Mouse (Mus musculus) 3T3-L1 (cell line): Measurements from ENCODE around the gene Sntb2.
"Not testable (repeated sequence)": the region's sequence is repeated elsewhere in the genome, so short reads cannot be mapped to it uniquely, and the experiment has no call there.

Experiments used
- DNase-seq: peaks from one replicate; pipeline ENCODE4 v3.0.0-alpha.2; 2015; ENCODE audit warnings: low read depth, low spot score

Sntb2 gene

GRCm38 (mm10) chr8:106969964-106970363 is 34.4 kb downstream of the Sntb2 start:
- peak; percentile 67 for DNase-seq

GRCm38 (mm10) chr8:106971916-106972315 is 36.4 kb downstream of the Sntb2 start:
- DNase-seq: peak; percentile 61

GRCm38 (mm10) chr8:106972538-106973264 is 37.2 kb downstream of the Sntb2 start:
- DNase-seq: peak; percentile 92

- not testable (repeated sequence) for DNase-seq
Observed at GRCm38 (mm10) chr8:106973526-106973925, 38.0 kb downstream of the Sntb2 start.

- DNase-seq: no peak
Observed at GRCm38 (mm10) chr8:106974754-106975153, 39.2 kb downstream of the Sntb2 start.

GRCm38 (mm10) chr8:106975764-106976163 is 40.2 kb downstream of the Sntb2 start:
- DNase-seq: peak; percentile 53

GRCm38 (mm10) chr8:106976436-106976835 is 40.9 kb downstream of the Sntb2 start:
- DNase-seq: no peak

GRCm38 (mm10) chr8:106978755-106979251 is 43.3 kb downstream of the Sntb2 start:
- peak; percentile 97 for DNase-seq

GRCm38 (mm10) chr8:106985404-106985821 is 49.9 kb downstream of the Sntb2 start:
- no peak for DNase-seq

GRCm38 (mm10) chr8:106985951-106986350 is 50.4 kb downstream of the Sntb2 start:
- peak; percentile 29 for DNase-seq

- DNase-seq: no peak
Observed at GRCm38 (mm10) chr8:106987557-106987956, 52.0 kb downstream of the Sntb2 start.

- no peak for DNase-seq
Observed at GRCm38 (mm10) chr8:106991393-106991792, 55.8 kb downstream of the Sntb2 start.

GRCm38 (mm10) chr8:106996339-106996738 is 60.8 kb downstream of the Sntb2 start:
- DNase-seq: peak; percentile 39

- DNase-seq: no peak
Observed at GRCm38 (mm10) chr8:106997416-106997815, 61.9 kb downstream of the Sntb2 start.

GRCm38 (mm10) chr8:106999068-106999467 is 63.5 kb downstream of the Sntb2 start:
- peak; percentile 73 for DNase-seq

- peak; percentile 95 for DNase-seq
Observed at GRCm38 (mm10) chr8:107002532-107002931, 67.0 kb downstream of the Sntb2 start.

GRCm38 (mm10) chr8:107007795-107008194 is 72.2 kb downstream of the Sntb2 start:
- DNase-seq: no peak

- DNase-seq: no peak
Observed at GRCm38 (mm10) chr8:107012666-107013065, 77.1 kb downstream of the Sntb2 start.

GRCm38 (mm10) chr8:107014915-107015314 is 79.4 kb downstream of the Sntb2 start:
- DNase-seq: no peak

GRCm38 (mm10) chr8:107023479-107023878 is 87.9 kb downstream of the Sntb2 start:
- peak; percentile 52 for DNase-seq

- peak; percentile 80 for DNase-seq
Observed at GRCm38 (mm10) chr8:107029310-107029709, 93.8 kb downstream of the Sntb2 start.

GRCm38 (mm10) chr8:107030058-107030457 is 94.5 kb downstream of the Sntb2 start:
- DNase-seq: no peak
